Mouse (Mus musculus) lung, adult 2 months (tissue): ENCODE results near the gene Ptpn14.

Source experiments
- CTCF ChIP-seq: fragments of 200-500 bp; IDR thresholded peaks from 2 replicates; pipeline ENCODE4 v1.5.1; 2011; ENCODE audit warnings: mild to moderate bottlenecking, low read length, control low read depth; ENCODE audit not compliant: insufficient read depth
- POLR2A ChIP-seq: fragments of 200-500 bp; IDR thresholded peaks from 2 replicates; pipeline ENCODE4 v1.6.1; 2011; ENCODE audit warnings: low read depth, mild to moderate bottlenecking, control low read depth, low read length, borderline replicate concordance; ENCODE audit errors: extremely low read depth

DNA sequence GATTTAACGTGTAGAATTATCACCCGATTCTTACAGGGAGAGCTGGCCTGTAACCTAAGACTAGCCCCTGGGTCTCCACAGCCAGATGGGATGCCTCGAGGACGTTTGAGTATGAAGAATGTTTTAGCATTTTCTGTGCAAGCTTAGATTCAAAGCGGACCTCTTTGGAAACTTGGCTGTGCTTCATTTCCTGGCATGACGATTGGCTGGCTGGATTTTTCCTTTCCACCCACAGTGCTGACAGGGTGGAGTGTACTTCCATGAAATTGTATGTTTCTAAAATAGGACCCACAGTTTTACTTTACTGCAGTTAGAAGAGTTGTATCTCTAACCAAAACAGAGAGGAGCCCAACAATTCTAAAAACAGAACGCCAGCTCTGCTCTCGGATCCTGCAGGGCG, 89.7 kb downstream of the Ptpn14 start:
- TF ChIP-seq CTCF (no peak), POLR2A (no peak)
